Mouse (Mus musculus): ENCODE measurements at regions not wholly inside any gene's neighbourhood (a gene's known extent, or its start where the extent isn't known, plus 50 kb on each side); places are given as distances from the start of the nearest gene placed in this dataset.
"Not testable (repeated sequence)": the region's sequence is repeated elsewhere in the genome, so short reads cannot be mapped to it uniquely, and the experiment has no call there.

- H3K27me3 ChIP-seq = no peaks in the 10 kb centered on the region
- ATAC-seq (ENCODE audit: low read depth) = peak; percentile 71; the same call in 1 of the 2 replicates
- H3K4me2 ChIP-seq = no peak overlapping the region
- H3K4me1 ChIP-seq (replicated peaks) = peaks cover 15% of the 10 kb centered on the region; the same call in 1 of the 2 replicates
- no peak overlapping the region; the same call in 1 of the 2 replicates for H3K27ac ChIP-seq (replicated peaks)
- H3K4me3 ChIP-seq = no peak overlapping the region
- H3K9ac ChIP-seq = no peak overlapping the region
- H3K9me3 ChIP-seq = no peaks in the 10 kb centered on the region
- 59% methylated on average over 3 of the region's 3 CpGs for WGBS
- no peaks in the 10 kb centered on the region for H3K36me3 ChIP-seq
Observed at GRCm38 (mm10) chr14:104731319-104731995, 209.0 kb upstream of the Rnf219 start.

- H3K36me3 ChIP-seq; H3K27me3 ChIP-seq; ATAC-seq (ENCODE audit: low read depth); H3K4me3 ChIP-seq; H3K4me1 ChIP-seq (replicated peaks); H3K9me3 ChIP-seq; H3K4me2 ChIP-seq; H3K9ac ChIP-seq; H3K27ac ChIP-seq (replicated peaks): not testable (repeated sequence)
- WGBS = 93% methylated on average over 24 of the region's 24 CpGs
Observed at GRCm38 (mm10) chr14:104715651-104716050, 193.2 kb upstream of the Rnf219 start.

DNA sequence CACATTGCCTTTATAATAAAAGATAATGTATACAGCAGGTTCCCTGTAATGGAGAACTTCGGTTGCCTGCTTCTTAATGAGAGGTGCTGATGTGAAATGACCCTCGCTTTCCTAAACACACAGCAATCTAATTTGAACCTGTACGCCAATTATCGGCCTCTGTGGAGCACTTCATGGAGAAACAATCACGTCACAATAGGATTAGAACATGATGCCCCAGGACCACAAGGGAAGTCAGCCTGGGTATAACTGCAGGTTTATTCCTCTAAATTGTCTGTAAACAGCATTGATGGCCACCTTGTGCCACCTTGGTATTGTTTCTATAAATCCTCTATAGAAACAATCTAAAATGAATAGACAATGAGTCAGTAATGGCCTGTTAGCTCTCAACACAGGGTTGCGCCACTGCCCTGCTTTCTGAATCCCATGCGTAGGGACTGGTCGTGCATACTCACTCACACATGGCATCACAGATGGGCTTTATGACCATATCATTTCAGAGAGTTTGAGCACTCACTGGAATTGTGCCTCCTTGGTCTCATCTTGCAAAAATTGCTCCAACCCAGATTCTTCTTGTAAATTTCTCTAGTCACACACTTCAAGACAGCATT is 179.9 kb upstream of the Rnf219 start:
- Histone ChIP-seq H3K4me2 (no peak overlapping the region), H3K9ac (no peak overlapping the region), H3K4me1 (replicated peaks) (peaks cover 9% of the 10 kb centered on the region; the same call in 1 of the 2 replicates), H3K36me3 (no peaks in the 10 kb centered on the region), H3K27me3 (no peaks in the 10 kb centered on the region), H3K27ac (replicated peaks) (peak overlapping the region; percentile 7), H3K9me3 (no peaks in the 10 kb centered on the region), H3K4me3 (no peak overlapping the region)
- peak; percentile 69; the same call in 1 of the 2 replicates for ATAC-seq (ENCODE audit: low read depth)
- WGBS = 50% methylated on average over 8 of the region's 8 CpGs

GRCm38 (mm10) chr14:104698962-104699361 is 176.5 kb upstream of the Rnf219 start:
- Histone ChIP-seq H3K27ac (replicated peaks) (no peak overlapping the region), H3K4me2 (no peak overlapping the region), H3K9ac (no peak overlapping the region), H3K9me3 (no peaks in the 10 kb centered on the region), H3K4me3 (no peak overlapping the region), H3K36me3 (no peaks in the 10 kb centered on the region), H3K4me1 (replicated peaks) (peaks cover 14% of the 10 kb centered on the region; the same call in 1 of the 2 replicates), H3K27me3 (no peaks in the 10 kb centered on the region)
- no peak for ATAC-seq (ENCODE audit: low read depth)
- WGBS = 87% methylated on average over 4 of the region's 4 CpGs

- Histone ChIP-seq H3K4me3 (no peak overlapping the region), H3K36me3 (no peaks in the 10 kb centered on the region), H3K27me3 (no peaks in the 10 kb centered on the region), H3K9me3 (no peaks in the 10 kb centered on the region), H3K27ac (replicated peaks) (no peak overlapping the region), H3K4me1 (replicated peaks) (peaks cover 4% of the 10 kb centered on the region; the same call in 1 of the 2 replicates), H3K9ac (no peak overlapping the region), H3K4me2 (no peak overlapping the region)
- 78% methylated on average over 4 of the region's 4 CpGs for WGBS
- ATAC-seq (ENCODE audit: low read depth) = no peak
Observed at GRCm38 (mm10) chr14:104695101-104695500, 172.7 kb upstream of the Rnf219 start.

GRCm38 (mm10) chr14:104694174-104694803 is 171.8 kb upstream of the Rnf219 start:
- ATAC-seq (ENCODE audit: low read depth) = no peak
- H3K4me1 ChIP-seq (replicated peaks) = peaks cover 4% of the 10 kb centered on the region; the same call in 1 of the 2 replicates
- no peak overlapping the region for H3K4me3 ChIP-seq
- WGBS = 79% methylated on average over 14 of the region's 14 CpGs
- H3K4me2 ChIP-seq = no peak overlapping the region
- H3K27me3 ChIP-seq = no peaks in the 10 kb centered on the region
- no peaks in the 10 kb centered on the region for H3K36me3 ChIP-seq
- H3K27ac ChIP-seq (replicated peaks) = no peak overlapping the region
- H3K9me3 ChIP-seq = no peaks in the 10 kb centered on the region
- no peak overlapping the region for H3K9ac ChIP-seq

- H3K36me3 ChIP-seq = no peaks in the 10 kb centered on the region
- ATAC-seq (ENCODE audit: low read depth) = no peak
- no peaks in the 10 kb centered on the region for H3K27me3 ChIP-seq
- H3K4me2 ChIP-seq = no peak overlapping the region
- peaks cover 4% of the 10 kb centered on the region; the same call in 1 of the 2 replicates for H3K4me1 ChIP-seq (replicated peaks)
- H3K9ac ChIP-seq = no peak overlapping the region
- 90% methylated on average over 5 of the region's 5 CpGs for WGBS
- H3K4me3 ChIP-seq = no peak overlapping the region
- H3K9me3 ChIP-seq = no peaks in the 10 kb centered on the region
- H3K27ac ChIP-seq (replicated peaks) = no peak overlapping the region
Observed at GRCm38 (mm10) chr14:104692616-104693015, 170.2 kb upstream of the Rnf219 start.

- WGBS = 84% methylated on average over 3 of the region's 3 CpGs
Observed at GRCm38 (mm10) chr14:104688440-104688839, 166.0 kb upstream of the Rnf219 start.

DNA sequence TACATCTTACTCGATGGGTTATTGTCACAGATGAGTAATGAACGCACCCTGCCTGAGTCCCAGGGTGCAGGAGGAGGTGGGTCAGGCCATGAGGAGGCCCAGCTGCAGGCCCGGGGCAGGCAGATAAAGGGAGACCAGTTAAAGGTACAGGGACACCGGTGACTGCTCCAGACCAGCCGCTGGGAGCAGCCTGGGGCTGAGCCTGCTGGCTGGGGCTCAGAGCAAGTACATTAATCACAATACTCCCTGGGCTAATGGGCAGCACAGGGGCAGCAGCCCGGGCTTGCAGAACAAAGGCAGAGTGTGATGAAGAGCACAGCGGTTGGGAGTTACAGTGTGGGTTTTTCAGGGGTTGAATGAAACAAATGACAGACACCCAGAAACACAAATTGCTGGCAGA is 154.4 kb upstream of the Rnf219 start:
- no peaks in the 10 kb centered on the region for H3K27me3 ChIP-seq
- no peaks in the 10 kb centered on the region for H3K9me3 ChIP-seq
- H3K4me1 ChIP-seq (replicated peaks) = peaks cover 26% of the 10 kb centered on the region
- no peak overlapping the region for H3K4me3 ChIP-seq
- peak overlapping the region; percentile 38 for H3K9ac ChIP-seq
- WGBS = 3% methylated on average over 7 of the region's 7 CpGs
- ATAC-seq (ENCODE audit: low read depth) = peak; percentile 95
- H3K27ac ChIP-seq (replicated peaks) = peak overlapping the region; percentile 70
- no peaks in the 10 kb centered on the region for H3K36me3 ChIP-seq
- peak overlapping the region; percentile 17; the same call in 1 of the 2 replicates for H3K4me2 ChIP-seq

More at GRCm38 (mm10) chr14:104688440-104688839, 166.0 kb upstream of the Rnf219 start:
- H3K4me1 ChIP-seq (replicated peaks) = no peaks in the 10 kb centered on the region
- no peak overlapping the region for H3K4me2 ChIP-seq
- no peak overlapping the region for H3K4me3 ChIP-seq
- H3K9me3 ChIP-seq = no peaks in the 10 kb centered on the region
- H3K27ac ChIP-seq (replicated peaks) = no peak overlapping the region
- no peaks in the 10 kb centered on the region for H3K36me3 ChIP-seq
- ATAC-seq (ENCODE audit: low read depth) = no peak
- H3K27me3 ChIP-seq = no peaks in the 10 kb centered on the region
- no peak overlapping the region for H3K9ac ChIP-seq

DNA sequence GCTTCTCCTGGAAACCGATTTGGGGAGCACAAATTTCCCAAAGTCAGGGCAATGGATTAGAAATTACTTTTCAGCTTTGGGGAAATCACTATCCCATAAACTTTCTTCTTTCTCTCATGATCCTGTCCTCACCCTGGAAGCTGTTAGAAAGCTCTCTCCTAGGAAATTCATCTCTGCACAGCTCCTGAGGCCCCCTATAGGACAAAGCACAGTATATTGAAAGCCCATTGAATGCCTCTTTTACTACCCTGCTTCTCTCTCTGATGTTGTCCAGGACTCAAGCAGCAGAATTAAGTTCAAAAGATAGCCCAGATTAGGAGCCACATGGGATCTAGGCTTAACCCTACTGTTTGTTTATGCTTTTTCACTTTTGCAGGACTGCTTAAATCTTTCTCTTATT is 139.3 kb upstream of the Rnf219 start:
- Histone ChIP-seq H3K4me3 (no peak overlapping the region), H3K27me3 (no peaks in the 10 kb centered on the region), H3K9me3 (no peaks in the 10 kb centered on the region), H3K36me3 (no peaks in the 10 kb centered on the region), H3K27ac (replicated peaks) (no peak overlapping the region), H3K4me2 (no peak overlapping the region), H3K4me1 (replicated peaks) (no peaks in the 10 kb centered on the region), H3K9ac (no peak overlapping the region)
- no peak for ATAC-seq (ENCODE audit: low read depth)
- 64% methylated on average over 1 of the region's 1 CpGs for WGBS

DNA sequence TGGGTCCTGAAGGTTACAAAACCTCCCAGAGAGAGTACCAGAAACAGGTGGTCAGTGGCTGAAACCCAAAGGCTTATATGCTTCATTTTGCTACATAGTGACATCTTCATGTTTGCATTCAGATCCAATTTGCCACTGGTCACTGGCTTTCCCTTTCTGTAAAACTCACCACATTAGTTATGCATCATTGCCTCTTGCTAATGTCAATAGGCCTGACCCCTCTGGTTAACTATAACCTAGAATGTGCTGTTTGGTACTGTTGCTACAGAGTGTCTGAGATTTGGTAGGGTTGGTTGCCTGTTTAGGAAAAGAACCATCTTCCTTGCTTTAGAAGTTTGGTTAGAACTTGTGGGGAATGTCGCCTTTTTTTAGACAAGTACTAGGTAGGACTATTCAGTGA is 136.3 kb upstream of the Rnf219 start:
- no peak overlapping the region for H3K4me3 ChIP-seq
- no peak overlapping the region for H3K4me2 ChIP-seq
- no peak for ATAC-seq (ENCODE audit: low read depth)
- no peak overlapping the region for H3K27ac ChIP-seq (replicated peaks)
- no peaks in the 10 kb centered on the region for H3K36me3 ChIP-seq
- WGBS = 88% methylated on average over 1 of the region's 1 CpGs
- no peaks in the 10 kb centered on the region for H3K27me3 ChIP-seq
- H3K4me1 ChIP-seq (replicated peaks) = no peaks in the 10 kb centered on the region
- no peak overlapping the region for H3K9ac ChIP-seq
- no peaks in the 10 kb centered on the region for H3K9me3 ChIP-seq

DNA sequence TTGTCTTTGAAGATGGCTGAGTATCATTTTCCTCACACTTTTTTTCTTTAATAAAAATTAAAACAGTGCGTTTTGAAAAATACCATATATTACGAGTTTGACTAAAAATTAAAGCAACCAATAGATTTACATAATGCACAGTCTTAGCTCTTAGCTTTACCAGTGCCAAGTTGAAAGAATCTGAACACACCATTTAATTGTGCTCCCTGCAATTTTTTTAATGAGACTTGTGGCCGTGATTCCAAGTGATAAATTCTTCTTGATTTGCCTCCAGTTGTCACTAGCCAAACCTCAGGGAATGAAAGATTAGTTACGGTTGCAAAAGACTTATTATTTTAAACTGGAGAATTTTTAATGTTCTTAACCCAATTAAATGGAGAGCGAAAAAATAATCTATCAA is 127.5 kb upstream of the Rnf219 start:
- H3K27me3 ChIP-seq = no peaks in the 10 kb centered on the region

More for the DNA sequence above, 127.5 kb upstream of the Rnf219 start:
- 58% methylated on average over 5 of the region's 5 CpGs for WGBS
- no peak overlapping the region for H3K27ac ChIP-seq (replicated peaks)
- H3K4me1 ChIP-seq (replicated peaks) = peaks cover 21% of the 10 kb centered on the region
- no peak overlapping the region for H3K4me3 ChIP-seq
- no peak for ATAC-seq (ENCODE audit: low read depth)
- H3K4me2 ChIP-seq = no peak overlapping the region
- no peaks in the 10 kb centered on the region for H3K36me3 ChIP-seq
- no peaks in the 10 kb centered on the region for H3K9me3 ChIP-seq
- no peak overlapping the region for H3K9ac ChIP-seq

Data from neural tube, embryonic 13.5 days (tissue).